Mouse (Mus musculus) ovary, postnatal 14 days (tissue): ENCODE data around the gene Mink1.

Experiments used
- DNase-seq: peaks from one replicate; pipeline ENCODE4 v3.0.0; 2022; ENCODE audit warnings: low spot score

Gene Mink1

GRCm38 (mm10) chr11:70653345-70654197 lies 90.9 kb downstream of the Mink1 start:
- DNase-seq = peak; percentile 50

- peak; percentile 66 for DNase-seq
These were observed 91.7 kb downstream of the Mink1 start, which contains the start of gene Pfn1 for GRCm38 (mm10) chr11:70654198-70654922. Gene Pfn1, minus strand, starts transcription at chr11:70654644.

GRCm38 (mm10) chr11:70654923-70655570 lies 92.4 kb downstream of the Mink1 start:
- peak; percentile 70 for DNase-seq

- peak; percentile 57 for DNase-seq
These were observed 93.1 kb downstream of the Mink1 start for GRCm38 (mm10) chr11:70655571-70656455.

- DNase-seq = peak; percentile 40
These were observed 93.8 kb downstream of the Mink1 start for GRCm38 (mm10) chr11:70656456-70656927.

- no peak for DNase-seq
These were observed 94.3 kb downstream of the Mink1 start, which contains the start of gene Eno3 for GRCm38 (mm10) chr11:70656964-70657363. Gene Eno3, plus strand, starts transcription at chr11:70657202.

GRCm38 (mm10) chr11:70657573-70657972 lies 94.9 kb downstream of the Mink1 start:
- DNase-seq = no peak

- DNase-seq = no peak
These were observed 95.3 kb downstream of the Mink1 start for GRCm38 (mm10) chr11:70657991-70658390.

GRCm38 (mm10) chr11:70658521-70658920 lies 95.8 kb downstream of the Mink1 start:
- no peak for DNase-seq

GRCm38 (mm10) chr11:70658942-70659341 lies 96.3 kb downstream of the Mink1 start:
- no peak for DNase-seq

GRCm38 (mm10) chr11:70660571-70660970 lies 97.9 kb downstream of the Mink1 start:
- no peak for DNase-seq

GRCm38 (mm10) chr11:70663101-70663500 lies 100.4 kb downstream of the Mink1 start:
- DNase-seq = no peak

- no peak for DNase-seq
These were observed 101.3 kb downstream of the Mink1 start for GRCm38 (mm10) chr11:70663957-70664356.
